Mouse (Mus musculus) naive thymus-derived CD4-positive, alpha-beta T cell, adult 2 months (primary cell): ENCODE measurements around the gene Gm9736.
"Not testable (repeated sequence)": the region's sequence is repeated elsewhere in the genome, so short reads cannot be mapped to it uniquely, and the experiment has no call there.

Experiments
- DNase-seq: peaks from one replicate; pipeline ENCODE4 v3.0.0-alpha.2; 2011; ENCODE audit warnings: low read depth

Gm9736 gene

DNA sequence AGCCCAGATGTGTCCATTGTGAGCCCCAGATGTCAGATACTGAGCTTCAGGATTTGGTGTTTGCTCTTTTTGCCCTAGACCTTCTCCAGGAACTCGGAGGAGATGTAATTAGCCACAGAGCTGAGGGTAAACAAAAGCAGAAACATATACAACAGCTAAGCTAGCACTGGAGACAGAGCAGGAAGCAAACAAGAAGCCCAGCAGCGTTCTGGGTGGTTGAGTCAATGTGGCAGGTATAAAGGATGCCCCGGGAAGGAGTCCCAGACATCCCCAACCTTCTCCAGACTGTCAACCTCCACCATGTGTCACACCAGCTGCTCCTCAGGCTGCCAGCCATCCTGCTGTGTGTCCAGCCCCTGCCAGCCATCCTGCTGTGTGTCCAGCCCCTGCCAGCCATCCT is 25.0 kb downstream of the Gm9736 start, which contains the start of gene Gm10100:
Gene Gm10100 (plus strand): TSS at position 301 of the 400 bp plus-strand sequence.
- DNase-seq = no peak

DNA sequence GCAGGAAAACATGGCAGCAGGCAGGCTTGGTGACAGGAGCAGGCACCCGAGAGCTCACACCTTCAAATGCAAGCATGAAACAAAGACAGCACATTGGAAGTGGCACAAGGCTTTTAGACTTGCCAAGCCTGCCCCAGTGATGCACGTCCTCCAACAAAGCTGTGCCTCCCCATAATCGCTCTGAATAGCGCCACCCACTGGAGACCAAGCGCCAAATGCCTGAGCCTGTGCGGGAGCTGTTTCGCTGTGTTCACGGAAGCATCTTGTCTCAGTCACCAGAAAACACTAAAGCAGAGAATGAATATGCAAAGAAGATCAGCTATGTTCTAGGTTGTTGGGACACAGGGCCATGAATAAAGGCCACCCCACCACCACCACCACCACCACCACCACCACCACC is 26.3 kb downstream of the Gm9736 start:
- DNase-seq = no peak

DNA sequence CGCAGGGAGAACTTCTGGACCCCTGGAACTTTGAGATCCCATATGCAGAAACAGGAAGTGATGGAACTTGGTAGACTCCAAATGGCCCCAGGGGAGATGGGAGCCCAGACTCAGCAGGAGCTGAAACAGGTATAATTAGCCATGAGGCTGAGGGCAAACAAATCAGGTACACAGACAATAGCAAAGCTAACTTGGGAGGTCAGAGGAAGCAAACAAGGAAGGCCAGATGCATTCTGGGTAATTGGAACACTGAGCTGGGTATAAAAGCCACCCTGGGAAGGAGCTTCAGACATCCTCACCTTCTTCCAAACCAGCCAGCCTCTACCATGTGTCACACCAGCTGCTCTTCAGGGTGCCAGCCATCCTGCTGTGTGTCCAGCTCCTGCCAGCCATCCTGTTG is 30.9 kb downstream of the Gm9736 start, which contains the start of gene Krtap12-1:
Gene Krtap12-1 (plus strand): TSS at position 301 of the 400 bp plus-strand sequence.
- not testable (repeated sequence) for DNase-seq

- DNase-seq = no peak
Measured at GRCm38 (mm10) chr10:77715507-77715906, 35.6 kb downstream of the Gm9736 start, which contains the start of gene Gm10142. Gene Gm10142 (plus strand): TSS chr10:77715807.

GRCm38 (mm10) chr10:77713734-77714133 is 37.4 kb downstream of the Gm9736 start:
- no peak for DNase-seq

DNA sequence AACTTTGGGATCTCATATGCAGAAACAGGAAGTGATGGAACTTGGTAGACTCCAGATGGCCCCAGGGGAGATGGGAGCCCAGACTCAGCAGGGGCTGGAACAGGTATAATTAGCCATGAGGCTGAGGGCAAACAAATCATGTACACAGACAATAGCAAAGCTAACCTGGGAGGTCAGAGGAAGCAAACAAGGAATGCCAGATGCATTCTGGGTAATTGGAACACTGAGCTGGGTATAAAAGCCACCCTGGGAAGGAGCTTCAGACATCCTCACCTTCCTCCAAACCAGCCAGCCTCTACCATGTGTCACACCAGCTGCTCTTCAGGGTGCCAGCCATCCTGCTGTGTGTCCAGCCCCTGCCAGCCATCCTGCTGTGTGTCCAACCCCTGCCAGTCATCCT is 40.0 kb downstream of the Gm9736 start, which contains the start of gene Gm10024:
Gene Gm10024 (plus strand): TSS at position 301 of the 400 bp plus-strand sequence.
- not testable (repeated sequence) for DNase-seq

DNA sequence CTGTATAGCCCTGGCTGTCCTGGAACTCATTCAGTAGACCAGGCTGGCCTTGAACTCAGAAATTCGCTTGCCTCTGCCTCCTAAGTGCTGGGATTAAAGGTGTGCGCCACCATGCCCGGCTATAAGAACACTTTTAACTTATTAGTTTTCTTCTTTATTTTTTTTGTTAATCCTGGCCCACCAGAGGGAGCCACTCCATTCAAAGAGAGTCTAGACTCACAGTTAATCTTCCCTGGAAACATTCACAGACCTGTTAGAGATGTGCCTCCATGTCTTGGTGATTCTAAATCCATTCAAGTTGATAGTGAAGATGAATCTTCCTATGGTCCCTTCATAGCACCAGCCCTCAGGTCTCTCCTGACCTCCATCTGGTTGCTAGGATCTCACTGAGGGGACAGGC is 41.3 kb downstream of the Gm9736 start:
- no peak for DNase-seq

- no peak for DNase-seq
Measured at GRCm38 (mm10) chr10:77706326-77706725, 44.8 kb downstream of the Gm9736 start, which contains the start of gene Gm10272. Gene Gm10272 (plus strand): TSS chr10:77706626.
